8 mouse cellular contexts compared by ENCODE assay signal in genomic region chr2:105399085-105399891, GRCm38 (mm10). TPM values are rescaled to one million over a fixed set of nuclear protein-coding genes. Genes with fewer than 3 reads are reported as not detected.
A peak's percentile ranks its signal among the peaks of the same experiment; 100 is the strongest.
DNase-seq lines count a peak whose midpoint lies in the region; ATAC-seq and TF ChIP-seq lines count a peak whose summit lies in the region.

TSS of gene Rcn1 (minus strand) at chr2:105399319.

- H3K27ac ChIP-seq in heart, embryonic 10.5 days, result peak within 1 kb of the TSS; percentile 99
- H3K27ac ChIP-seq in kidney, embryonic 14.5 days (ENCODE audit: low read depth, low read length), result peak within 1 kb of the TSS; percentile 96
- peak within 1 kb of the TSS; percentile 89 for H3K27ac ChIP-seq in liver, embryonic 12.5 days
- H3K27ac ChIP-seq in stomach, embryonic 15.5 days, result peak within 1 kb of the TSS; percentile 96

- H3K27me3 ChIP-seq in C2C12 (ENCODE audit: control insufficient read depth, insufficient read depth, insufficient read length), result no peaks in the 10 kb centered on the region
- peaks cover 3% of the 10 kb centered on the region; the same call in 1 of the 2 replicates for H3K27me3 ChIP-seq in heart, embryonic 10.5 days (ENCODE audit: insufficient read depth, poor library complexity, severe bottlenecking)
- H3K27me3 ChIP-seq in kidney, embryonic 14.5 days (ENCODE audit: control insufficient read depth, insufficient read depth, low read length), result no peaks in the 10 kb centered on the region
- peaks cover 19% of the 10 kb centered on the region for H3K27me3 ChIP-seq in liver, embryonic 12.5 days (replicated peaks)
- no peaks in the 10 kb centered on the region for H3K27me3 ChIP-seq in stomach, embryonic 15.5 days (replicated peaks)

- DNase-seq in brain, adult 2 months (ENCODE audit: low read depth, low spot score), result peak; percentile 43
- DNase-seq in heart, embryonic 10.5 days (ENCODE audit: low spot score), result peak; percentile 96
- DNase-seq in natural killer cell, adult 2 months (ENCODE audit: low spot score in 2 of 2), result peak; percentile 52 to 53

- H3K79me2 ChIP-seq in C2C12 (ENCODE audit: control insufficient read depth, insufficient read depth), result peaks cover 46% of the 10 kb centered on the region

- no peaks in the 10 kb centered on the region for H3K9me3 ChIP-seq in heart, embryonic 10.5 days
- no peaks in the 10 kb centered on the region for H3K9me3 ChIP-seq in kidney, embryonic 14.5 days (ENCODE audit: control insufficient read depth, low read length)
- H3K9me3 ChIP-seq in liver, embryonic 12.5 days (replicated peaks), result no peaks in the 10 kb centered on the region
- H3K9me3 ChIP-seq in stomach, embryonic 15.5 days, result no peaks in the 10 kb centered on the region

- H3ac ChIP-seq in C2C12 (ENCODE audit: control insufficient read depth, insufficient read length, low read depth), result peak within 1 kb of the TSS; percentile 86

- H3K36me3 ChIP-seq in C2C12 (ENCODE audit: control insufficient read depth, insufficient read depth), result peaks cover 16% of the 10 kb centered on the region
- peaks cover 11% of the 10 kb centered on the region for H3K36me3 ChIP-seq in heart, embryonic 10.5 days
- H3K36me3 ChIP-seq in kidney, embryonic 14.5 days (ENCODE audit: control insufficient read depth, insufficient read depth, low read length), result peaks cover 8% of the 10 kb centered on the region
- peaks cover 6% of the 10 kb centered on the region for H3K36me3 ChIP-seq in liver, embryonic 12.5 days
- peaks cover 4% of the 10 kb centered on the region; the same call in 1 of the 2 replicates for H3K36me3 ChIP-seq in stomach, embryonic 15.5 days

- H3K4me1 ChIP-seq in heart, embryonic 10.5 days, result peaks cover 30% of the 10 kb centered on the region
- H3K4me1 ChIP-seq in kidney, embryonic 14.5 days (ENCODE audit: control insufficient read depth, insufficient read depth, low read length), result peaks cover 21% of the 10 kb centered on the region
- H3K4me1 ChIP-seq in liver, embryonic 12.5 days, result peaks cover 56% of the 10 kb centered on the region
- peaks cover 26% of the 10 kb centered on the region for H3K4me1 ChIP-seq in stomach, embryonic 15.5 days

- ATAC-seq in erythroblast, adult 5-6 weeks (replicated peaks; ENCODE audit: low FRiP score, poor library complexity, severe bottlenecking), result 0 out of 2 replicates have a peak, but pooled peaks have one; percentile 18
- ATAC-seq in kidney, embryonic 14.5 days (ENCODE audit: low FRiP score, low TSS enrichment), result peak; percentile 96
- ATAC-seq in liver, embryonic 12.5 days, result peak; percentile 84
- peak; percentile 90 for ATAC-seq in stomach, embryonic 15.5 days (ENCODE audit: insufficient read depth, low FRiP score, low read depth)

- peak within 1 kb of the TSS; percentile 59 for H3K4me2 ChIP-seq in kidney, embryonic 14.5 days (replicated peaks; ENCODE audit: low read depth, low read length)
- peak within 1 kb of the TSS; percentile 97 for H3K4me2 ChIP-seq in liver, embryonic 12.5 days
- H3K4me2 ChIP-seq in stomach, embryonic 15.5 days, result peak within 1 kb of the TSS; percentile 65

- 1% methylated on average over 57 of the region's 57 CpGs for WGBS in heart, embryonic 10.5 days
- under 1% methylated on average over 50 of the region's 57 CpGs for WGBS in kidney, embryonic 14.5 days
- WGBS in liver, embryonic 12.5 days (ENCODE audit: insufficient replicate concordance), result under 1% methylated on average over 57 of the region's 57 CpGs
- under 1% methylated on average over 54 of the region's 57 CpGs for WGBS in stomach, embryonic 15.5 days

- no peak for TF ChIP-seq CTCF in C2C12 (IDR thresholded peaks at IDR 0.05; ENCODE audit: control insufficient read depth, insufficient read depth, insufficient read length)

- peak within 1 kb of the TSS; percentile 68 for H3K4me3 ChIP-seq in C2C12 (ENCODE audit: insufficient read depth, poor library complexity, severe bottlenecking)
- H3K4me3 ChIP-seq in heart, embryonic 10.5 days, result peak within 1 kb of the TSS; percentile 92
- peak within 1 kb of the TSS; percentile 85 for H3K4me3 ChIP-seq in kidney, embryonic 14.5 days (ENCODE audit: low read length)
- peak within 1 kb of the TSS; percentile 81 for H3K4me3 ChIP-seq in liver, embryonic 12.5 days
- H3K4me3 ChIP-seq in stomach, embryonic 15.5 days (replicated peaks), result peak within 1 kb of the TSS; percentile 86

- H3K79me3 ChIP-seq in C2C12 (ENCODE audit: low read depth), result peaks cover 30% of the 10 kb centered on the region

- H3K9ac ChIP-seq in kidney, embryonic 14.5 days (ENCODE audit: low read depth, low read length), result peak within 1 kb of the TSS; percentile 96
- H3K9ac ChIP-seq in liver, embryonic 12.5 days, result peak within 1 kb of the TSS; percentile 85
- H3K9ac ChIP-seq in stomach, embryonic 15.5 days, result peak within 1 kb of the TSS; percentile 86

TF ChIP-seq in C2C12, 6 proteins besides CTCF, POLR2A, EP300 and RAD21:
- TF ChIP-seq USF1 (IDR thresholded peaks at IDR 0.05; ENCODE audit: low read depth), result no peak
- no peak for TF ChIP-seq MYOG (IDR thresholded peaks at IDR 0.05; ENCODE audit: control insufficient read depth, extremely low read depth, insufficient read length)
- peak; percentile 13 for TF ChIP-seq MYOD1 (IDR thresholded peaks at IDR 0.05; ENCODE audit: control insufficient read depth, insufficient read length, low read depth)
- TF ChIP-seq MAX (IDR thresholded peaks at IDR 0.05), result no peak
- no peak for TF ChIP-seq CEBPB (IDR thresholded peaks at IDR 0.05; ENCODE audit: low read depth)
- no peak for TF ChIP-seq FOSL1 (IDR thresholded peaks at IDR 0.05; ENCODE audit: insufficient read depth, low read length, poor library complexity, severe bottlenecking)
TF ChIP-seq in C2C12: peak in this region for 1.

RNA-seq across cellular contexts. Expression of gene Rcn1, which starts in this region (rescaled TPM):
- polyA plus RNA-seq in C2C12 (2012; fragmentation: generic; extraction: Trizol), result 97.3 TPM
- 3.6 and 7.9 TPM in 2 replicates for total RNA-seq in erythroblast, adult 5-6 weeks (2015; ENCODE audit: low replicate concordance)
- total RNA-seq in erythroblast, adult 5-6 weeks (2017; ENCODE audit: low replicate concordance), result 8.0 and 9.1 TPM in 2 replicates
- polyA plus RNA-seq in heart, embryonic 10.5 days (2016; fragmentation: Nextera tagmentation; extraction: Ambion mirVana), result 154 and 166 TPM in 2 replicates
- polyA plus RNA-seq in kidney, embryonic 14.5 days (2014; fragmentation: Nextera tagmentation; extraction: Ambion mirVana), result 110 and 114 TPM in 2 replicates
- polyA plus RNA-seq in liver, embryonic 12.5 days (2016; fragmentation: Nextera tagmentation; extraction: Ambion mirVana), result 45.8 and 47.0 TPM in 2 replicates
- polyA plus RNA-seq in stomach, embryonic 15.5 days (2015; fragmentation: Nextera tagmentation; extraction: Ambion mirVana), result 146 and 159 TPM in 2 replicates

Comparison
In these comparisons a context has a peak if more than half of its experiments do, and no peak if none do; other contexts are left out.
1. Peak in every context shown above with its lines: DNase-seq, ATAC-seq, H3K4me3 ChIP-seq and H3K27ac ChIP-seq.
2. DNase-seq: peak in every context shown above with its lines; median percentile 96 in heart, embryonic 10.5 days; 52 in natural killer cell, adult 2 months; 43 in brain, adult 2 months.
3. ATAC-seq: peak in every context shown above with its lines; median percentile 96 in kidney, embryonic 14.5 days; 90 in stomach, embryonic 15.5 days; 84 in liver, embryonic 12.5 days; 18 in erythroblast, adult 5-6 weeks.